Mouse (Mus musculus): Measurements from ENCODE around the gene Ccdc63. TPM values are rescaled to one million over a fixed set of nuclear protein-coding genes. Genes with fewer than 3 reads are reported as not detected.

Gene Ccdc63
- total RNA-seq, 2 experiments from 2014 or later: 1.3 to 1.8 TPM

Other genes with a start within 250 kb of the Ccdc63 start
- gene Cux2, start 90.7 kb downstream of the Ccdc63 start, total RNA-seq (2015): 0.25 and 0.27 TPM in 2 replicates
- 0.16 and 0.22 TPM in 2 replicates for gene Cux2, start 90.7 kb downstream of the Ccdc63 start, total RNA-seq (2017)
- gene Myl2, start 39.9 kb downstream of the Ccdc63 start, total RNA-seq (2015): 0.85 and 1.1 TPM in 2 replicates
- 3.4 and 6.4 TPM in 2 replicates for gene Myl2, start 39.9 kb downstream of the Ccdc63 start, total RNA-seq (2017)
- gene Ppp1cc, start 17.5 kb upstream of the Ccdc63 start, total RNA-seq (2015): 354 and 364 TPM in 2 replicates
- gene Ppp1cc, start 17.5 kb upstream of the Ccdc63 start, total RNA-seq (2017): 189 and 193 TPM in 2 replicates
- 44.4 and 45.1 TPM in 2 replicates for gene Hvcn1, start 66.0 kb upstream of the Ccdc63 start, total RNA-seq (2015)
- 51.2 and 59.3 TPM in 2 replicates for gene Hvcn1, start 66.0 kb upstream of the Ccdc63 start, total RNA-seq (2017)
- 3.2 and 4.3 TPM in 2 replicates for gene Tctn1, start 123.6 kb upstream of the Ccdc63 start, total RNA-seq (2015)
- gene Tctn1, start 123.6 kb upstream of the Ccdc63 start, total RNA-seq (2017): 3.5 and 6.5 TPM in 2 replicates
- 18.6 and 18.8 TPM in 2 replicates for gene Pptc7, start 143.5 kb upstream of the Ccdc63 start, total RNA-seq (2015)
- gene Pptc7, start 143.5 kb upstream of the Ccdc63 start, total RNA-seq (2017): 19.9 and 22.0 TPM in 2 replicates
- 0.82 and 1.6 TPM in 2 replicates for gene Rad9b, start 213.4 kb upstream of the Ccdc63 start, total RNA-seq (2015)
- 1.5 and 2.6 TPM in 2 replicates for gene Rad9b, start 213.4 kb upstream of the Ccdc63 start, total RNA-seq (2017)
- 131 and 151 TPM in 2 replicates for gene Vps29, start 213.5 kb upstream of the Ccdc63 start, total RNA-seq (2015)
- 83.5 and 101 TPM in 2 replicates for gene Vps29, start 213.5 kb upstream of the Ccdc63 start, total RNA-seq (2017)
- 27.0 and 32.5 TPM in 2 replicates for gene Gpn3, start 231.1 kb upstream of the Ccdc63 start, total RNA-seq (2015)
- gene Gpn3, start 231.1 kb upstream of the Ccdc63 start, total RNA-seq (2017): 18.5 and 19.7 TPM in 2 replicates
- 7.2 and 7.6 TPM in 2 replicates for gene Fam216a, start 231.5 kb upstream of the Ccdc63 start, total RNA-seq (2015)
- 9.4 and 10.5 TPM in 2 replicates for gene Fam216a, start 231.5 kb upstream of the Ccdc63 start, total RNA-seq (2017)